Mouse (Mus musculus) retina, adult 2 months (tissue): ENCODE data around the gene Plcd4.
"Not testable (repeated sequence)": the region's sequence is repeated elsewhere in the genome, so short reads cannot be mapped to it uniquely, and the experiment has no call there.

ENCODE experiments used
- DNase-seq: peaks from one replicate; pipeline ENCODE4 v3.0.0-alpha.2; 2012; ENCODE audit warnings: low read depth, low spot score

Plcd4 gene

GRCm38 (mm10) chr1:74542451-74542961 lies at the start of gene Plcd4:
Plcd4 (plus strand) TSS chr1:74542888.
- no peak for DNase-seq

- DNase-seq = no peak
Measured at GRCm38 (mm10) chr1:74501106-74501505, 41.6 kb upstream of the Plcd4 start.

- DNase-seq = no peak
Measured at GRCm38 (mm10) chr1:74505393-74505720, 37.3 kb upstream of the Plcd4 start.

DNA sequence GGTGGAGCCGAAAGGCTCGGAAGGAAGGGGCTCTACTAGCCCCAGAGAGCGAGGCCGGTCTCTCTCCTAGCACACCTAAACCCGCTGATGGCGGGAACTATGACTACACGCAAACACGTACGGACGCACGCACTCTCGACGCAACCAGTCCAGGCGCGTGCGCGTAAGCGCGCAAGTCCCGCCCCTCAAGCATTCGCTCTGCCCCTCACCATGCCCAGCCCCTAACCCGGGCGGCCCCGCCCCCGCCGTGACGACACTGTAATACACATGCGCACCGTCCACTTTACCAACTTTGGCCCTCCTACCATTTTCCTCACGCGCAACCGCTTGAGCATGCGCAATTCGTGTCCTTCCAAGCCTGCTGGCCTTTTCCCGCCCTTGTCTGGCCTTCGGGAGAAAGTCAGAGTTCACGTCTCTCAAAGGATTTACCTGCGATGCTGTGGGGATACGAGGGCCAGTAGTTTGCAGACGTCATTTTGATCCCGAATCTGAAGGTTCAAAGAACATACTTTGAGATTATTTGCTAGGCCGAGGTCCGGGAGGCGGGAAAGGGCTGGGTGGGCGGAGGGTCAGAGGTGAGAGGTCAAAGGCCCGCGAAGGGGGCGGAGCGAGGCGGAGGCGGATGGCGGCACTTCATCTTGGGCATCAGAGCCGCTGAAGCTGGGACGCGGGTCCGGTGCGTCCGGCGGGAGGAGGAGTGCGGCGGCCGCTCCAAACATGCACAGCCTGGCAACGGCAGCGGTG lies 36.8 kb upstream of the Plcd4 start, which contains the start of gene Cnot9:
Cnot9 (plus strand) TSS at position 338 of the 744 bp plus-strand sequence.
- peak; percentile 98 for DNase-seq

DNA sequence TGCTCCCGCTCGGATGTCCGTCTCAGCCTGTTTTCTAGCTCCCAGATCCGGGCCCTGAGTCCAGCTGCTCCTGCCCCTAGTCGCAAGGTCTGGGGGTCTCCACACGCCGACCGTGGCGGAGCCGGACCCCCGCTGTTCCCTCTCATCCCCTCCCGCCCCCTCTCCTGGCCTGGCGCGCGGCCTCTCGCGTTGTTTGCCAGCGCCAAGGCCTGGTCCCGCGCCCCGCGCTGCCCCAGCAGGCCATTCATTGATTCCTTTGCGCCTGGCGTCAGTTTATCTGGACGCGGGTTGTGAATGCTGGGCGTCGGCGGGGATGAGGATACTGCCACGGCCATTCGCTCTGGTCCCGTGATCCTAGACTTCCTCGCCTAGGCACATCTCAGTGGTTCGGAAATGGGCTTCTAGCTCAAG lies 36.2 kb upstream of the Plcd4 start:
- no peak for DNase-seq

DNA sequence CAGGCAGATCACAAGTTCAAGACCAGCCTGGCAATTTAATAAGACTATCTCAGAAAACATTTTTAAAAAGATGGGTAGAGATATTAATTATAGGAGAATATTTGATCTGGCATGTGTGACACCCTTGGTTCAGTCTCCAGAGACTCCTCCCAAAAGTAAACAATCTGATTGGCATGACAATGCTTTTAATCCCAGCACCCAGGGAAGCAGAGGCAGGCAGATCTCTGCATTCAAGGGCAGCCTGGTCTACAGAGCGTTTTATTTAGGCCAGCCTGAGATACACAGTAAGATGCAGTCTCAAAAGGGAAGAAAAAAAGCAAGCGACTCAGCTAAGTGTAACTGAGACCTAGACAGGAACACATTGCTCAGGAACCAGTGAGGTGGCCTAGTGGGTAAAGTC lies 34.9 kb upstream of the Plcd4 start:
- no peak for DNase-seq

DNA sequence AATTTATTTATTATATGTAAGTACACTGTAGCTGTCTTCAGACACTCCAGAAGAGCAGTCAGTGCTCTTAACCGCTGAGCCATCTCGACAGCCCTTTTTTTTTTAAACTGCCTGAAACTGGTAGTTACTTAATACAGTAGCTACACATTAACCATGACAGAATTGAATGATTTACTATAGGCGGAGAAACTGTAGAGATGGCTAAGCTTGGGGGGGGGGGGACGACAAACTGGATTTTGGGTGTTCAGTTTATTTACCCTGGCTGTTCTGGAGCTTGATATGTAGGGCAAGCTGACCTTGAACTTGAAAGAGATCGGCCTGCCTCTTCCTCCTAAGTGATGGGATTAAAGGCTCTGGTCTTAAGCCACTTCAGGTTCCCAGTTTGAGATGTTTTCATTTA lies 31.4 kb upstream of the Plcd4 start:
- no peak for DNase-seq

- not testable (repeated sequence) for DNase-seq
Measured at GRCm38 (mm10) chr1:74512999-74513398, 29.7 kb upstream of the Plcd4 start.

DNA sequence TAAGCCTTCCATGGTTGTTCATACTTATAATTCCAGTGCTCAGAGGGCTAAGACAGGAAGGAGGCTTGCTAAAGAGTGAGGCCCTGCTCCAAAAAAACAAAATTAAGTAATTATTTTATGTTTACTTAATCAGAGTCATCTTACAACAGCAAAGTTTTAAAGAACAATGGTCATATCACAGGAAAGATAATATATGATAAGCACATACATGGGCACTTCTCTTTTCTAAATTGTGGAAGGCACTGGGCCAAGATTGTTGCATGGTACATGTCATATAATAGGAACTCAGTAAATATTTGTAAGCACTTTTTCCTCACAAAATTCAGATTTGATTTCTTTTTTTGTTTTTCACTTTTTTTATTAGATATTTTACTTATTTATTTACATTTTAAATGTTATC lies 22.8 kb upstream of the Plcd4 start:
- no peak for DNase-seq

DNA sequence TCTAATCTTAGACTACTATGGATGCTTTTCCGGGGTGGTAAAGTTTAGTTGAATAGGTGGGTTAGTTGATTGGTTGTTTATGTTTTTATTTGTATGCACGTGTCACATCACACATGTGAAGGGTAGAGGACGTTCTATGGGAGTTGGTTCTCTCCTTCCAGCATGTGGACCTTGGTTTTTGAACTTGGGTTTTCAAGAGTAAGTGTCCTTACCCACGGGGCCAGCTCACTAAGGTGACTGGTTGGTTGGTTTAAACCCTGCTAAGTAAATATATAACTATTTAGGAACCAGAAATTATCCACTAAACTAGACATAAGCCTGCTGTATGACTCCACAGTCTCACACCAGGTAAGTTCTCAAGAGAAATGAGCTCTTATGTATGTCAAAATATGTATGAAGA lies 17.9 kb upstream of the Plcd4 start:
- DNase-seq = no peak

GRCm38 (mm10) chr1:74528589-74528988 lies 14.1 kb upstream of the Plcd4 start:
- no peak for DNase-seq

DNA sequence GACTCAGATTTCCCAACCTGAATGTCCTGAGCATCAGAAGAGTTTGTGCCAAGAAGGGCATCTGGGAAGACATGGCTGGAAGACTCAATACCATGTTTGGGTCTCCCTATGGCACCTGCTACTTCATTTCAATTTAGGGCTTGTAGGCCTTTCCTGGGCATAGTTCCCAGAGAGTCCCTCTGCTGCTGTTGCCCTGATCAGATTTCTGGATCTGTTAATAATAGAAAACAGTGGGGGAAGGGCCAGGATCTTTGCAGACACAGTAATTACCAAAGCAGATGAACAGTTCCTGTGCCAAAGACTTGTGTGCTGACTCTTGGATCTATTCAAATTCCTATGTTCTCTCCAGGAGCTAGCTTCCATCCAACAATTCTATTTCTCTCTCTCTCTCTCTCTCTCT lies 4.0 kb upstream of the Plcd4 start:
- DNase-seq = no peak

- DNase-seq = no peak
Measured at GRCm38 (mm10) chr1:74544184-74544583, 1.5 kb downstream of the Plcd4 start, which contains the start of gene Usp37. Usp37 (minus strand) TSS chr1:74544284.

DNA sequence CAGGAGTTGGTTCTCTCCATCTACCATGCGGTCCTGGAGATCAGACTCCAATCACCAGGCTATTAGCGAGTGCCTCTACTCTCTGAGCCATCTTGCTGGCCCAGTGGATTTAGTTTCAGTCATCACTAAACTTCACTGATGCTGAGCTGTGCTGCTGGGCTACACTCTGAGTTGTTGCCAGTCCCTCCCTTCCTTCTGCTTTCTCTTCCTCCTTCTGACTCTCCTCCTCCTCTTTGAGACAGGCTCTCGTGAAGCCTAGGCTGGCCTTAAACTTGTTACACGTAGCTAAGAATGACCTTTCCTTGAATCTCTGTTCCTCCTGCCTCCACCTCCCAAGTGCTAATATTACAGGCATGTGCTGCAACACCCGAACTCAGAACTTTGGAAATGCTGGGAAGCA lies 16.4 kb downstream of the Plcd4 start:
- no peak for DNase-seq

- DNase-seq = no peak
Measured at GRCm38 (mm10) chr1:74565834-74566233, 23.1 kb downstream of the Plcd4 start.

DNA sequence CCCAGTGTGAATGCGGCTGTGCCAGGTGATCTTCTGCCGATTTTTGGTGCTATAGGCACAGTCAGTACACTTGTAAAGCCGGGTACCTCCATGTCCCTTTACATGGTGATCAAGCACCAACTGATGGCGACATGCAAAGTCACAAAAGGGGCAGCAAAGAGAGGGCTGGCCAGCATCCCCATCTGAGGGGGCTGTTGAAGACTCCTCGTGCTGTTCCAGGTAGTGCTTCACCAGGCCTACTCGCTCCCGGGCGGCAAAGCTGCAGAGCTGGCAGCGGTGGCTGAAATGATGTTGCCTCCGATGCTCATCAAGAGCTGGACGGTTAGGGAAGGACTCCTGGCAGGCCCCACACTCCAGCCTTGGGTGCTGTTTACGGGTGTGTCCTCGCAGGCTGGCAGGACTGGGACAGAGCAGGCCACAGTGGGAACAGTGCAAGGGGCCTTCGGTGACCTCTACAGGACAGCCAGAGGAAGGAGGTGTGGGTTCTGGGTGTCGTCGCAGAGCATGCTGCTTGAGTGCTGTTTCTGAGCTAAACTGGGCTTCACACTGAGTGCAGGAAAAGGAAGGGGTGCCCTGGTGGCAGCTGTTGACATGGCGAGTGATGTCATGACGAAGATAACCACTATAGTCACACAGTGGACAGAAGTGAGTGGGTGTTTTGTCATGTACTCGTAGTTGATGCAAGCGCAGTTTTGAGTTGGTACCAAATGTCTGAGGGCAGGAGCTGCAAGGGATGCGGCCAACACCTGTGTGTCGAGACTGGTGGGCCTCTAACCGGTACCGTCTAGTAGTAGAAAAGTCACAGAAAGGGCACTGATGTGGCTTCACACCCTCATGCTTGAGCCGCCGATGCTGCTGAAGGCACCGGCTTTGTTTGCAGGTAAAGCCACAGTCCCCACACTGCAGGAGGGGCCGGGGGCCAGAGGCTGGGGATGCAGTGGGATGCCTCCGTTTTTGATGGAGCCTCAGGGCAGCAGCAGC lies 27.3 kb downstream of the Plcd4 start:
- DNase-seq = no peak

DNA sequence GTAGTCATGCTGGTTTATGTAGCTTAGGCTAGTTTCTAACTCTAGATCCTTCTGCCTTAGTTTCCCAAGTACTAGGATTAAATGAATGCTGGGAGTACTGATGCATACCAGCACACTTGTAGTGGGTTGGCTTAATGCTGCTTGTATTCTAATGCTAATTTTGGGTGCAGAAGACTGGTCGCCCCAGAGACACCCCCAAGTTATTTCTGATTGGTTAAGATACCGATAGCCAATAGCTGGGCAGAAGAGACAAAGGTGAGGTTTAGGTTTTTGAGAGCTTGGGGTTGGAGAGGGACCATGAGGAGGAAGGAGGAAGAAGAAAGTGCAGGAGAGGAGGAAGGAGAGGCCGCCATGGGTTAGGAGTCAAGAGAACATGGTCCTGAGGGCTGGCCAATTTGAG lies 39.9 kb downstream of the Plcd4 start:
- DNase-seq = no peak

DNA sequence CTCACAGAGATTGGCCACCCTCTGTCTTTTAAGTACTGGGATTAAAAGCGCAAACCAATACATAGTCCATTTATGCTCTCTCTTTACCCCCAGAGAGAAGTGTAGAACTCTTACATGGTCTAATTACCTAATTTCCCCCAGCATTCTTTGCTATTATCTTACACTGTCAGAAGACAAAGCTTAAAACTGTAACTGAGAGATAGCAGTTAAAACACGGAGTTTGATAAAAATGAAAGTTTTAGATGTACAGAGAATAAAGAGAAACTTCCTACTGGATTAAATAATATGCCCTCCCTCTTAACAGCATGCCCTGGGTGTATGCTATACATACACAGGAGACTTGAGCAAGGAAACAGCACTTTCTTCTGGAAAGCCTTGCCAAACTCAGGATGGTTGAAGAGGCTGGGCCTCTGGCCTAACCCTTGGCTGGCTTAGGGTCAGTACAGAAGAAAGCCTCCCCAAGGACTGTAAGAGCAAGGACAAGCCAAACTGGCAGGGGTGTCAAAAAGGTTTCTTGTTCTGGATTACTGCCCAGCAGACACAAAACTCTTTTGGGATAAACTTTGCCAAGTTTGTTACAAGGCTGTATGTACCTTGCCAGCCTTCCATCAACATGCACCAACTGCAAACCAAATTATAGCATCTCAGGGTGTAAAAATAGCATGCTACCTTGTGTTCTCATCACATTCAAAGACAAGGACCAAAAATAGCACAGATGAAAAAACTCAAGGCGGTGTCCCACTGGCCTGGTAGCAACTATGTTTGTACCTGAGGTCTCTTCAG lies 42.1 kb downstream of the Plcd4 start:
- DNase-seq = no peak

DNA sequence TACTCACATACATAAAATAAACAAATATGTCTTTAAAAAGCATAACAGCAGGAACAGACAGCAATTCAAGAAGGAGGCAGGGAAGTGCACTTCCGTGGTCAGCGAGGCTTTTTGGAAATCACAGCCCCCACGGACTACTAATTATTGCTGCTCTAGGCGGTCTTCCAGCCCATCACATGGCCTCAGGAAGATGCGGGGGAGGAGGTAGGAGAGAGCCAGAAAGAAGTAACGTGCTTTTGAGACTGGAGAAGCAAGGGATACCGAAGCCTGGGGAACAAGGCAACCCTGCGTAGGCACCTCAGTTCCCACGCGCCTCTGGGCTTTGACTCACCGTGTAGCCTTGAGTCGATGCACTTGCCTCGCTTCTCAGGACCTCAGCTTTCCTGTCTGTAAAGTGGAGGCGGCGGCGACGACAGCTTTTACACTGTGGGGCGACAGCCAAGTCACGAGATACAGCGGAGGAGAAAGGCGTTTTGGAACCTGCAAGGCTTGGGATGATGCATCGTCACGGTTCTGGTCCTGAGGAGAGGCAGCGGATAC lies 44.6 kb downstream of the Plcd4 start:
- DNase-seq = no peak

DNA sequence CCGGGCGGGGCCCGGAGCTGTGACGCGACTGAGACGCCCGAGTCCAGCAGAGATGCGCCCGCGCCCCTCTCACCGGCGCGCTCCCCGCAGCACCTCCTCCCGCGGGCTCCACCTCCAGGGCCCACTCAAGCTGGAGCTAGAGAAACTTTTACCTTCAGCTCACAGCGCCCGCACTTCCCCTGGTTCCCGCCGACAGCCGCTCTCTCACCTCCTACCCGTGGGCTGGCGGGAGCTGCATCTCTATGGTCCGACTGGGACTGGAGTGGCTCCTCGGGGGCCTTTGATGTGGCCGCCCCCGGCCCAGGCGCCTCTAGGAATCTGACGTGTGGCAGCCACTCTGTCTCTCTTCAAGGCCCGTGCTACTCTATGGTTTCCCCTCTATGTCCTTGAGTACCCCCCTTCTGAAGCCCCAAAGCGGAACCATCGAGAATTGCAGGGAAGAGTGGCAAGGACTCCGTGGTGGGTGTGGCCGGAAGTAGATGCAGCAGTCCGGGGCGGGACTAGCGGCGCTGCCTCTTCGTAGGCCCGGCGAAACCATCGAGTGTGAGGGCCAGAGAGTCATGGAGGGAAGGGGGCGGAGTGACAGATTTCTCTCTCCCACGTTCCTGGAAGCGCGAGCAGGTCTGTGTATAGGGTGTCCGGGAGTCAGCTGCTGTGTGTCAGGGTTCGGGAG lies 45.2 kb downstream of the Plcd4 start, which contains the start of the genes Zfp142 and Bcs1l:
Zfp142 (minus strand) TSS at position 474 of the 673 bp plus-strand sequence.
Bcs1l (plus strand) TSS at position 517 of the 673 bp plus-strand sequence.
- DNase-seq = peak; percentile 100

DNA sequence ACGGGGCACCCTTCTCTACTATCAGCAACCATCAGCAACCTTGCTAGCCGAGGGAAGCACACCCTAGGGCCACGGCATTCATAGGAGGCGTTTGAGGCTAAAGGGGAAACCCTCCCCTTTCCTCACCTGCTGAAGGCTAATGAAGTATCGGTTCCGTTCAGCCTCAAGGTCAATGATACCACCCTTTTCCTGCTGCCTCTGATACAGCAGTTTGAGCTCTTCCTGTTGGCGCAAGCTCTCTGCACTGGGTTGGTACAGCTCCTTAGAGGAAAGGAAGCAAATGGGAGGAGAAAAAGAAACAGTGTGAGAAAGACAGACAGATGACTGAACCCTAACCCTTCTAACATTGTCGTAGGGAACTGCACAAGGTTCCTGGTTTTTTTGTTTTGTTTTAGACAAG lies 51.7 kb downstream of the Plcd4 start:
- no peak for DNase-seq
